Mouse (Mus musculus): ENCODE data around the gene Dnajc3. TPM values are rescaled to one million over a fixed set of nuclear protein-coding genes. Genes with fewer than 3 reads are reported as not detected.

The Dnajc3 gene
- polyA plus RNA-seq, 1 experiment from 2014 or later = 31.6 TPM

GRCm38 (mm10) chr14:118938551-118938950 lies 775 bp downstream of the Dnajc3 start:
- DNase-seq (ENCODE audit: low spot score, missing footprints) = peak; percentile 90

GRCm38 (mm10) chr14:118940796-118941495 lies 3.2 kb downstream of the Dnajc3 start:
- H3K27ac ChIP-seq (ENCODE audit: low read depth, low read length) = no peak overlapping the region
- H3K27me3 ChIP-seq (ENCODE audit: control insufficient read depth, insufficient read depth, low read length) = no peaks in the 10 kb centered on the region
- H3K9ac ChIP-seq (ENCODE audit: low read length) = no peak overlapping the region
- no peak overlapping the region for H3K4me2 ChIP-seq
- DNase-seq (ENCODE audit: low spot score, missing footprints) (peak; percentile 45), ATAC-seq (ENCODE audit: low FRiP score) (no peak)
- peaks cover 14% of the 10 kb centered on the region for H3K4me1 ChIP-seq (ENCODE audit: control insufficient read depth, insufficient read depth, low read length)
- H3K4me3 ChIP-seq (ENCODE audit: low read depth, low read length) = no peak overlapping the region
- no peaks in the 10 kb centered on the region for H3K36me3 ChIP-seq (ENCODE audit: control insufficient read depth, insufficient read depth, low read length)
- 78% methylated on average over 4 of the region's 4 CpGs for WGBS
- H3K9me3 ChIP-seq (ENCODE audit: control insufficient read depth, low read length) = no peaks in the 10 kb centered on the region

More at GRCm38 (mm10) chr14:118938551-118938950, 775 bp downstream of the Dnajc3 start:
- H3K4me1 ChIP-seq (ENCODE audit: control insufficient read depth, insufficient read depth, low read length) = peaks cover 14% of the 10 kb centered on the region
- no peaks in the 10 kb centered on the region for H3K27me3 ChIP-seq (ENCODE audit: control insufficient read depth, insufficient read depth, low read length)
- no peak for ATAC-seq (ENCODE audit: low FRiP score)
- H3K4me3 ChIP-seq (ENCODE audit: low read depth, low read length) = peak overlapping the region; percentile 97
- peak overlapping the region; percentile 58 for H3K4me2 ChIP-seq
- no peaks in the 10 kb centered on the region for H3K36me3 ChIP-seq (ENCODE audit: control insufficient read depth, insufficient read depth, low read length)
- WGBS = 1% methylated on average over 7 of the region's 7 CpGs
- peak overlapping the region; percentile 98 for H3K9ac ChIP-seq (ENCODE audit: low read length)
- H3K9me3 ChIP-seq (ENCODE audit: control insufficient read depth, low read length) = no peaks in the 10 kb centered on the region
- no peak overlapping the region for H3K27ac ChIP-seq (ENCODE audit: low read depth, low read length)

GRCm38 (mm10) chr14:118942076-118942475 lies 4.3 kb downstream of the Dnajc3 start:
- Histone ChIP-seq H3K36me3 (ENCODE audit: control insufficient read depth, insufficient read depth, low read length) (no peaks in the 10 kb centered on the region), H3K27ac (ENCODE audit: low read depth, low read length) (no peak overlapping the region), H3K4me1 (ENCODE audit: control insufficient read depth, insufficient read depth, low read length) (peaks cover 11% of the 10 kb centered on the region), H3K9me3 (ENCODE audit: control insufficient read depth, low read length) (no peaks in the 10 kb centered on the region), H3K4me3 (ENCODE audit: low read depth, low read length) (no peak overlapping the region), H3K4me2 (no peak overlapping the region), H3K27me3 (ENCODE audit: control insufficient read depth, insufficient read depth, low read length) (no peaks in the 10 kb centered on the region), H3K9ac (ENCODE audit: low read length) (peak overlapping the region; percentile 24; the same call in 1 of the 2 replicates)
- DNase-seq (ENCODE audit: low spot score, missing footprints) (peak; percentile 84), ATAC-seq (ENCODE audit: low FRiP score) (no peak)
- 32% methylated on average over 12 of the region's 12 CpGs for WGBS

GRCm38 (mm10) chr14:118944702-118945101 lies 6.9 kb downstream of the Dnajc3 start:
- DNase-seq (ENCODE audit: low spot score, missing footprints) (no peak), ATAC-seq (ENCODE audit: low FRiP score) (no peak)
- Histone ChIP-seq H3K36me3 (ENCODE audit: control insufficient read depth, insufficient read depth, low read length) (no peaks in the 10 kb centered on the region), H3K27ac (ENCODE audit: low read depth, low read length) (no peak overlapping the region), H3K4me2 (no peak overlapping the region), H3K27me3 (ENCODE audit: control insufficient read depth, insufficient read depth, low read length) (no peaks in the 10 kb centered on the region), H3K9ac (ENCODE audit: low read length) (no peak overlapping the region), H3K4me3 (ENCODE audit: low read depth, low read length) (no peak overlapping the region), H3K9me3 (ENCODE audit: control insufficient read depth, low read length) (no peaks in the 10 kb centered on the region), H3K4me1 (ENCODE audit: control insufficient read depth, insufficient read depth, low read length) (0 out of 2 replicates have a peak, but pooled peaks cover under 1% of the 10 kb centered on the region)
- WGBS = 90% methylated on average over 2 of the region's 2 CpGs

GRCm38 (mm10) chr14:118948841-118949240 lies 11.1 kb downstream of the Dnajc3 start:
- no peaks in the 10 kb centered on the region for H3K9me3 ChIP-seq (ENCODE audit: control insufficient read depth, low read length)
- no peak overlapping the region for H3K9ac ChIP-seq (ENCODE audit: low read length)
- DNase-seq (ENCODE audit: low spot score, missing footprints) (no peak), ATAC-seq (ENCODE audit: low FRiP score) (no peak)
- peaks cover 3% of the 10 kb centered on the region; the same call in 1 of the 2 replicates for H3K4me1 ChIP-seq (ENCODE audit: control insufficient read depth, insufficient read depth, low read length)
- no peak overlapping the region for H3K4me3 ChIP-seq (ENCODE audit: low read depth, low read length)
- no peak overlapping the region for H3K27ac ChIP-seq (ENCODE audit: low read depth, low read length)
- no peaks in the 10 kb centered on the region for H3K27me3 ChIP-seq (ENCODE audit: control insufficient read depth, insufficient read depth, low read length)
- H3K36me3 ChIP-seq (ENCODE audit: control insufficient read depth, insufficient read depth, low read length) = no peaks in the 10 kb centered on the region; the same call in 1 of the 2 replicates
- WGBS = 85% methylated on average over 1 of the region's 1 CpGs
- no peak overlapping the region for H3K4me2 ChIP-seq

GRCm38 (mm10) chr14:118951912-118952583 lies 14.3 kb downstream of the Dnajc3 start:
- Histone ChIP-seq H3K36me3 (ENCODE audit: control insufficient read depth, insufficient read depth, low read length) (no peaks in the 10 kb centered on the region; the same call in 1 of the 2 replicates), H3K9ac (ENCODE audit: low read length) (no peak overlapping the region), H3K4me3 (ENCODE audit: low read depth, low read length) (no peak overlapping the region), H3K27me3 (ENCODE audit: control insufficient read depth, insufficient read depth, low read length) (no peaks in the 10 kb centered on the region), H3K27ac (ENCODE audit: low read depth, low read length) (no peak overlapping the region), H3K4me2 (no peak overlapping the region), H3K4me1 (ENCODE audit: control insufficient read depth, insufficient read depth, low read length) (peaks cover 3% of the 10 kb centered on the region; the same call in 1 of the 2 replicates), H3K9me3 (ENCODE audit: control insufficient read depth, low read length) (no peaks in the 10 kb centered on the region)
- no peak for DNase-seq (ENCODE audit: low spot score, missing footprints)
- no peak for ATAC-seq (ENCODE audit: low FRiP score)
- WGBS = 95% methylated on average over 9 of the region's 9 CpGs

GRCm38 (mm10) chr14:118958010-118958409 lies 20.2 kb downstream of the Dnajc3 start:
- no peaks in the 10 kb centered on the region for H3K9me3 ChIP-seq (ENCODE audit: control insufficient read depth, low read length)
- no peak for ATAC-seq (ENCODE audit: low FRiP score)
- H3K4me1 ChIP-seq (ENCODE audit: control insufficient read depth, insufficient read depth, low read length) = no peaks in the 10 kb centered on the region
- 94% methylated on average over 3 of the region's 3 CpGs for WGBS
- DNase-seq (ENCODE audit: low spot score, missing footprints) = no peak
- no peak overlapping the region for H3K4me2 ChIP-seq
- no peak overlapping the region for H3K4me3 ChIP-seq (ENCODE audit: low read depth, low read length)
- no peaks in the 10 kb centered on the region for H3K27me3 ChIP-seq (ENCODE audit: control insufficient read depth, insufficient read depth, low read length)
- peaks cover 14% of the 10 kb centered on the region for H3K36me3 ChIP-seq (ENCODE audit: control insufficient read depth, insufficient read depth, low read length)
- H3K9ac ChIP-seq (ENCODE audit: low read length) = no peak overlapping the region
- H3K27ac ChIP-seq (ENCODE audit: low read depth, low read length) = no peak overlapping the region

- DNase-seq (ENCODE audit: low spot score, missing footprints) = no peak
- no peak overlapping the region for H3K27ac ChIP-seq (ENCODE audit: low read depth, low read length)
- ATAC-seq (ENCODE audit: low FRiP score) = no peak
- peaks cover 5% of the 10 kb centered on the region for H3K36me3 ChIP-seq (ENCODE audit: control insufficient read depth, insufficient read depth, low read length)
- H3K9me3 ChIP-seq (ENCODE audit: control insufficient read depth, low read length) = no peaks in the 10 kb centered on the region
- H3K27me3 ChIP-seq (ENCODE audit: control insufficient read depth, insufficient read depth, low read length) = no peaks in the 10 kb centered on the region
- no peak overlapping the region for H3K4me3 ChIP-seq (ENCODE audit: low read depth, low read length)
- WGBS = 95% methylated on average over 4 of the region's 4 CpGs
- H3K9ac ChIP-seq (ENCODE audit: low read length) = no peak overlapping the region
- H3K4me1 ChIP-seq (ENCODE audit: control insufficient read depth, insufficient read depth, low read length) = no peaks in the 10 kb centered on the region
- H3K4me2 ChIP-seq = no peak overlapping the region
These were observed 27.7 kb downstream of the Dnajc3 start for GRCm38 (mm10) chr14:118965356-118966000.

GRCm38 (mm10) chr14:118967646-118968045 lies 29.9 kb downstream of the Dnajc3 start:
- no peaks in the 10 kb centered on the region for H3K27me3 ChIP-seq (ENCODE audit: control insufficient read depth, insufficient read depth, low read length)
- H3K9ac ChIP-seq (ENCODE audit: low read length) = no peak overlapping the region
- DNase-seq (ENCODE audit: low spot score, missing footprints) = no peak
- 89% methylated on average over 7 of the region's 7 CpGs for WGBS
- no peaks in the 10 kb centered on the region for H3K4me1 ChIP-seq (ENCODE audit: control insufficient read depth, insufficient read depth, low read length)
- H3K4me3 ChIP-seq (ENCODE audit: low read depth, low read length) = no peak overlapping the region
- no peak overlapping the region for H3K27ac ChIP-seq (ENCODE audit: low read depth, low read length)
- no peaks in the 10 kb centered on the region for H3K9me3 ChIP-seq (ENCODE audit: control insufficient read depth, low read length)
- H3K36me3 ChIP-seq (ENCODE audit: control insufficient read depth, insufficient read depth, low read length) = no peaks in the 10 kb centered on the region; the same call in 1 of the 2 replicates
- no peak for ATAC-seq (ENCODE audit: low FRiP score)
- no peak overlapping the region for H3K4me2 ChIP-seq
